Mouse (Mus musculus) layer of hippocampus, adult 8-10 months (tissue): ENCODE results near the gene H2-DMb1. TPM values are rescaled to one million over a fixed set of nuclear protein-coding genes. Genes with fewer than 3 reads are reported as not detected.

Experiments used
- DNase-seq, 2 experiments: peaks; one replicate each; pipeline ENCODE4 v3.0.0; 2022; ENCODE audit warnings: low spot score in 2 of 2
- total RNA-seq, 4 experiments: library from RNA; stranded (reverse); gene quantifications; 2 replicates each; pipeline ENCODE4 v1.2.4; 2022

Gene H2-DMb1
- total RNA-seq, 4 experiments from 2014 or later, result 3.4 to 9.7 (median 6.0) TPM

DNA sequence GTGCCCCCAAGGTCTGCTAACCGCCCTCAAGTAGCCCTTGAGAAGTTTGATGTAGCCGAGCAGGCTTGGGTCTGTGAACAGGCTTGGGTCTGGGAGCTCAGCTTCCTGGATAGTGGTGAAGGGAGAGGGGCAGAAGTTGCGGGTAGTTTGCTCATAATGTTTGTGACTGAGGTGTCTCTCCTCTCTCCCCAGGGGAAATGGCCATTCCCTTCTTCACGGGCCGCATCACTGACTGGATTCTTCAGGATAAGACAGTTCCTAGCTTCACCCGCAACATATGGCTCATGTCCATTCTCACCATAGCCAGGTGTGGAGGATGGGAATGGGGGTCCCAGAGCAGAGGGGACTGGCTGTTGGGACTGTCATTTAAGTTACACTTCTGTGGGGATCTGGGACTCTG lies 36.1 kb downstream of the H2-DMb1 start:
- no peak for DNase-seq

DNA sequence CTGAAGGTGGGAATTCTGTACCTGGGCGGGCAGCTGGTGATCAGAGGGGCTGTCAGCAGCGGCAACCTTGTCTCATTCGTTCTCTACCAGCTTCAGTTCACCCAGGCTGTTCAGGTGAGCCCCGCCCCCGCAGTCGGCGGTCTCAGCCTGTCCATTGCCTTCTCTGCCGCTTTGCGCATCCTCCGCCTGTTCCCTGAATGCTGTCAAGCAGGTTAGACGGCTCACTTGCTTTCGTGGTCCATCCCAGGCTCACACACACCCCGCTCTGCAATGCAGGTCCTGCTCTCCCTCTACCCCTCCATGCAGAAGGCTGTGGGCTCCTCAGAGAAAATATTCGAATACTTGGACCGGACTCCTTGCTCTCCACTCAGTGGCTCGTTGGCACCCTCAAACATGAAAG lies 40.0 kb downstream of the H2-DMb1 start:
- DNase-seq, result no peak

DNA sequence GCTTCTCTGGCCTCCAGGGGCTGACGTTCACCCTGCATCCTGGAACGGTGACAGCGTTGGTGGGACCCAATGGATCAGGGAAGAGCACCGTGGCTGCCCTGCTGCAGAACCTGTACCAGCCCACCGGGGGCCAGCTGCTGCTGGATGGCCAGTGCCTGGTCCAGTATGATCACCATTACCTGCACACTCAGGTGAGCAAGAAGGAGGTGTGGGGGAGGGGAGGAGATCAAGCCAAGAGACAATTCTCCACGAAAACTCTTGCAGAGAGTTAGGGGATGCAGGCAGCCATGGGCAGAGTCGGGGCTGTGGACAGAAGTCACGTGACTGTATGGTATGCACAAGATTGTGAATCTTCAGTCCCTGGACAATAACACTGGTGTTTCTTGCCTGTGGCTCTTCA lies 40.6 kb downstream of the H2-DMb1 start:
- no peak for DNase-seq

DNA sequence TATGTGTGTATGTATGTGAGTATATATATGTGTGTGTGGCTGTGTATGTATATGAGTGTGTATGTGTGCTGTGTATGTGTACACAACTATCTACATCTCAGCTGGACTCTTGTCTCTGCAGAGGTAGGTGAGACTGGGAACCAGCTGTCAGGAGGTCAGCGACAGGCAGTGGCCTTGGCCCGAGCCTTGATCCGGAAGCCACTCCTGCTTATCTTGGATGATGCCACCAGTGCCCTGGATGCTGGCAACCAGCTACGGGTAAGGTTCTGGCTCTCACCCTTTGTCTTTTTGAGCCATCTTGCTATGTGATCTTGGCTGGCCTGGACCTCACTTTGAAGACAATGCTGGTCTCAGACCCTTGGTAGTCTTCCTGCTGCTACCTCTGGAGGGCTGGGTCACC lies 41.9 kb downstream of the H2-DMb1 start:
- DNase-seq, result no peak

DNA sequence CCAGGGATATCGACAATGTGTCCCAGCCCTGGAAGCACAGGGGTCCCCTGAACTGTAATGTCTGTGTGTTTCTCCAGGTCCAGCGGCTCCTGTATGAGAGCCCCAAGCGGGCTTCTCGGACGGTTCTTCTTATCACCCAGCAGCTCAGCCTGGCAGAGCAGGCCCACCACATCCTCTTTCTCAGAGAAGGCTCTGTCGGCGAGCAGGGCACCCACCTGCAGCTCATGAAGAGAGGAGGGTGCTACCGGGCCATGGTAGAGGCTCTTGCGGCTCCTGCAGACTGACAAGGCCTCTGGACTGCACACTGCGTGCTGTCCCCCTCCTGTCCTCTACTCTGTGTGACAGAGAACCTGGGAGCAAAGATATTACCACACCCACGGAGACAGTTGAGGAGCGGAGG lies 43.6 kb downstream of the H2-DMb1 start:
- DNase-seq, result no peak

DNA sequence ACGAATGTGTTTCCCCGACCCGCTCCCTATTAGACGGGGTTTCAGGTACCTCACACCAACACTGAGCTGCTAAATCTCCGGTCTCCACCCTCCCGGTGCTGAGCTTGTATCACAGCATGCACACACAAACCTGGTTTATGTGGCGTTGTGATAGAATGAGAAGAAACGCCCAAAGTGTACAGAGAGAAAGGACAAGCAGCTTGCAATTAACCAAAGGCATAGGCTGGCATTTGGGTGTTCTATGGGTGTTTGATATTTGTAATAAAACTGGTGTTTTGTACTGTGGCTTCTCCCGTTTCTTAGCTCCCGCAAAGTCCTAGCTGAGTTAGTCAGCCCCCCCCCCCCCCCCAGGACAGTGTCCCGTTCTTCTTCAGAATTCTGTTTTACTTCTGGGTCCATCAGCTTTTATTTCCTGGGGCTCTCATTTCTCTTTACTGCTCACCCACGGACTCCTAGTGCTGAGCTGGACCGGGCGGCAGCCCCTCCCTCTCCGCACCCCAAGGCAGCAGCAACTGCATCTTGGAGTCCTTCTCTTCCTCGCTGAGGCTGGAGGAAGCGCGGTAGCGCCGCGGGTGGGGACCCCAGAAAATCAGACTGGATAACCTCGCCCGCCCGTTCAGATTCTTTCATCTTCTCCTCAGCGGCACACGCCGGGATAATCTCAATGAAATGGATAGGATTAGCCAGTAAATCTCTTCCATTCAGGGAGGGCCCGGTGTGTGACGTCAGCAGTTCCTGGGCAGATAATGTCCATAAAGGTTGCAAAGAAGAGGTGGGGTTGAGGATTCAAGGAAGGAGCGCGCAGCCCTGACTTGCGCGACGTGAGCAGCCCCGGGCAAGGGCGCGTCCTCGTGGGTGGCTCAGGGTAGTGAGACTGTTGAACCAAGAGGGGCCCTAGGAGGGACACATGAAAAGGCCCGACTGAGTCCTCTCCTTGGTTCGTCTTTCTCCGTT lies 44.3 kb downstream of the H2-DMb1 start, which contains the start of gene Psmb8:
TSS of gene Psmb8 (plus strand) at position 781 of the 954 bp plus-strand sequence.
- DNase-seq, result peak; percentile 82 to 83

DNA sequence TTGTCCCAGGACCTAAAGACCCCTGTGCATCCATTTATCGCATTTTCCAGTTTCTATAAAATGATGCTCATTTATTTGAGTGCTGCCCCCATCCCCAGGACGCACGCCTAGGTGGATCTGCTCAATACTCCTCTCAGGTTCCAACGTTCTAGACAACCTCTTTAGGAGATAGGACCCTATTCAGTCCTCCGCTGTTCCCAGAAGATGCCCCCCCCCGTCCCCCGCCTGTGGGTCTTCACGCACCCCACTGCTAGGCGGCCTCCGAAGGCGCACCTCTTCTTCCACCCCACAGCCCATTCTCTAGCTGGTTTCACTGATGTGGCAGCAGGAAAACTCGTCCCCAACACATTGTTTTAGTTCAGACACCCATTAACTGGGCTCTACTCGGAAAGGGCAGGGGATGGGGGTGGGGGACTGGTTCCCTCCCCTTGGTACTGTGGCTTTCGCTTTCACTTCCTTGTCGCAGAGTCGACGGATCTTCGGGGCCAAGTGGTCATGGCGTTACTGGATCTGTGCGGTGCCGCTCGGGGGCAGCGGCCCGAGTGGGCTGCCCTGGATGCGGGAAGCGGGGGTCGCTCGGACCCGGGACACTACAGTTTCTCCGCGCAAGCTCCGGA lies 45.1 kb downstream of the H2-DMb1 start:
- DNase-seq, result no peak

DNA sequence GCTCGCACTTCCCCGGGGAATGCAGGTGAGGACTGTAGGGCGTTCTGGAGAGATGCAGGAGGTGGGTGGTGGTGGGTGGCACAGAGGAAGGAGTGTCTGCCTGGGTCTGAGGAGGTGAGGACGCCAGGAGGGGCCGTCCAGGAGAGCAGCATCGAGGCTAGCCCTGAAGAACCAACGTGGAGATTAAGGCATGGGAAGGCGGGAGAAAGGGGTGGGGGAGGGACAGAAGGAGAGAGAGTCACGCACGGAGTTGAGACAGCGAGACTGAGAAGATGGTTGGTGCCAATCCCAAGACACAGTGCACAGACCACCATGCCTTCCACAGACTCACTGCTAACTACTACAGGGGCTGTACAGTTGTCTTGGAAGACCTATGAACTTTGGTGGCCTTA lies 45.6 kb downstream of the H2-DMb1 start:
- DNase-seq, result no peak

DNA sequence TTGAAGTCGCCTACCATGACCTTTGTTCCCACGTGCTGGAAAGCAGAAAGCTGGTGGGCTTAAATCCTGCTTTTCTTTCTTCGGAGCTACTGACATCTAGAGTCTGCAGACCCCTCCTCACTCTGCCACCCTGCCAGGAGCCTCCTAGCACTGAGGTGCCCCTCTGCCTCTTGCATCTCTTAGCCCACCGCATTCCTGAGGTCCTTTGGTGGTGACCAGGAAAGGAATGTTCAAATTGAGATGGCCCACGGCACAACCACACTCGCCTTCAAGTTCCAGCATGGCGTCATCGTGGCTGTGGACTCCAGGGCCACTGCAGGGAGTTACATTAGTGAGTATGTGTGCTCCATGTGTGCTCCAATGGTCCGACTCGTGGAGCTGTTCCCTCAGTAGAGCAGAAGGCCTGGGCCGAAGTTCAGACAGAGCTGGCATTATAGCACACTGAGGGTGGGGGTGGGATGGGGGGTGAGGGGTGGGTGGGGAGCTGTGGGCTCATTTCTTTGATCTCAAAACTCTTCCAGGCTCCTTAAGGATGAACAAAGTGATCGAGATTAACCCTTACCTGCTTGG lies 46.3 kb downstream of the H2-DMb1 start:
- no peak for DNase-seq

DNA sequence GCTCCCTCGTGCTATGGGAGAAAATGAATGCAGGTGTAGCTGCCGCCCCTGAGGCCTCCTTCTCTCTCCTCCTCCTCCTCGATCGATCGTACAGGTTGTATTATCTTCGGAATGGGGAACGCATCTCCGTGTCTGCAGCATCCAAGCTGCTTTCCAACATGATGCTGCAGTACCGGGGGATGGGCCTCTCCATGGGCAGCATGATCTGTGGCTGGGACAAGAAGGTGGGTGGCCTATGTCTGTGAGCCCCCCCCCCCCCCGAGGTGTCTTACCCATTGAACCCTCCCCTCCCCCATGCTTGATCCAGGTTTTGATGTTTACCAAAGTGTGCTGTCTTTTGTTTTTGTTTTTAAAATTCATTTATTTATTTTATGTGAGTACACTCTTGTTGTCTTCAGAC lies 47.2 kb downstream of the H2-DMb1 start:
- DNase-seq, result no peak

DNA sequence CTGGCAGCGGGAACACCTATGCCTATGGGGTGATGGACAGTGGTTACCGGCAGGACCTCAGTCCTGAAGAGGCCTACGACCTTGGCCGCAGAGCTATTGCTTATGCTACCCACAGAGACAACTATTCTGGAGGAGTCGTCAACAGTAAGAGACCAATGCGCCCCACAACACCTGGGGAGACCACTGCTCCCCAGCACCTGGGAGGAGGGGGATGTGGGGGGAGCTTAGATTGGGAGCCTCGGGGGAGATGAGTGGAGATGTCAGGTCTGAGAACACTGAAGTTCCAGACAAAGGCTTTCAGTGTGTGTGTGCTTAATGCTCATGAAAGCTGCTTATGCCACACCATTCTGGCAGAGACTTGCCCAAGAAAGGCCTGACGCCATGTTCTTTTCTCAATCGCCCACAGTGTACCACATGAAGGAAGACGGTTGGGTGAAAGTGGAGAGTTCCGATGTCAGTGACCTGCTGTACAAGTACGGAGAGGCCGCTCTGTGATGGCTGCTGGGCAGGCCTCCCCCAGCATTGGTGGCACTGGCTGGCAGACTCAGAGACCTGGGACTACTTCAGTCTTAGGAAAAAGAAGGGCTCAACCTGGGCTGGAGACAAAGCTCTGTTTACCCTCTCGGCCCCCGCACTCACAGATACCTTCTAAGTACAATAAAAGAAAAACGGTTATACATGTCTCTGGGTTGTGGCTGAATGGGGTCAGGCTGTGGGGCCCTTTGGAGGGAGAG lies 48.1 kb downstream of the H2-DMb1 start:
- no peak for DNase-seq

DNA sequence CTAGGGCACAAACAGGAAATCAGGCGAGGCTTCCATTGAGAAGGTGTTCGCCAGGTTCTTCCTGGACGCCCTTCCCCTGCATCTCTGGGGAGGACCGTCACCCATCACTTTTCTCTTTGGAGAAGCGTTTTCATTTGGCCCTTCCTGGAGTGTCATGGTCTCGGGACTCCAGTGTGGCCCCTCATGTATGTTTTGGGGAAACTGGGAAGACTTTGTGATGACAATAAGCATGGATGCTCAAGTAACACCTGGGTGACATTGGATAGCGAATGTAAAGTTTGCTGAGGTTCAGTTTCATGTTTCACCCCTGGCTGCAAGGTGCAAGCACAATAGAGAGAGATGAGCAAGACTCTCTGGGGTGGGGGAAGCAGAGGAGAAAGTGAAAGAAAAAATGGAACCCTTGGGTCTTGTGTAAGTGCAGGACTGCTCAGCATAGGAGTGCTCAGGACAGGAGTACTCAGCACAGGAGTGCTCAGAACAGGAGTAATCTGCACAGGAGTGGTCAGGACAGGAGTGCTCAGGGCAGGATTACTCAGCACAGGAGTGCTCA lies 48.7 kb downstream of the H2-DMb1 start:
- no peak for DNase-seq

DNA sequence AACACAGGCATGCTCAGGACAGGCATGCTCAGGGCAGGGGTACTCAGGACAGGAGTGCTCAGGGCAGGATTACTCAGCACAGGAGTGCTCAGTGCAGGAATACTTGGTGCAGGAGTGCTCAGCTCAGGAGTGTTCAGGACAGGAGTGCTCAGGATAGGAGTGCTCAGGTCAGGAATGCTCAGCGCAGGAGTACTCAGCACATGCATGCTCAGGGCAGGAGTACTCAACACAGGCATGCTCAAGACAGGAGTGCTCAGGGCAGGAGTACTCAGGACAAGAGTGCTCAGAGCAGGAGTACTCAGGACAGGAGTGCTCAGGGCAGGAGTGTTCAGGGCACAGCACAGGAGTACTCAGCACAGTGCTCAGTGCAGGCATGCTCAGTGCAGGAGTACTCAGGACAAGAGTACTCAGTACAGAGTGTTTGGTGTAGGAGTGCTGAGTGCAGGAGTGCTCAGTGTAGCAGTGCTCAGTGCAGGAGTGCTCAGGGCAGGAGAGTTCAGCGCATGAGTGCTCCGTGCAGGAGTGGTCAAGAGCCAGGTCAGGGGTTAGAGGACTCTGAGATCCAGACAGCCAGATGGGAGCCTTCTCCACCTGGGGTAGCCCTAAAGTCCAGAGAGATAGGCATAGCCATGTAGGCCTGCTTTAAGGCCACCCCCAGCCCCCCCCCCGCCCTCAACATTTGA lies 50.0 kb downstream of the H2-DMb1 start:
- DNase-seq, result no peak

DNA sequence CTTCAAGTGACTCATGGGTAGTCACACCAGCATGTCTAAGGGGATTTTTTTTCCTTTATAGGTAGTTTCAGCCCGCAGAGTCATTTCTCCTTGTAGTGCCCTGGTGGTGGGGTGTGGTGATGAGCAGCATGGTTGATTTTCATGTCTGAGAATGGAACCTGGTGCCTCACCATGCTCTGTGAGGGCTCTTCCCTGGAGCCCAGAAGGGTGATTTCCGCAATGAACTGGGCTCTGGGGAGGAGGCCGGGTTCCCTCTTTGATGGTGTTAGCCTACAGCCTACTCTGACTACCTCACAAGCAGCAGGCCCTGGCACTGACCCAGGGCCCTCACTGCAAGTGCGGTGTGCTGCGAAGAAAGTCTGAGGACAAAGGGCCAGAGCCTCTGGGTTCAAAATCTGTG lies 50.6 kb downstream of the H2-DMb1 start, which contains the start of gene Tap2:
TSS of gene Tap2 (plus strand) at position 84 of the 400 bp plus-strand sequence.
- DNase-seq, result no peak

DNA sequence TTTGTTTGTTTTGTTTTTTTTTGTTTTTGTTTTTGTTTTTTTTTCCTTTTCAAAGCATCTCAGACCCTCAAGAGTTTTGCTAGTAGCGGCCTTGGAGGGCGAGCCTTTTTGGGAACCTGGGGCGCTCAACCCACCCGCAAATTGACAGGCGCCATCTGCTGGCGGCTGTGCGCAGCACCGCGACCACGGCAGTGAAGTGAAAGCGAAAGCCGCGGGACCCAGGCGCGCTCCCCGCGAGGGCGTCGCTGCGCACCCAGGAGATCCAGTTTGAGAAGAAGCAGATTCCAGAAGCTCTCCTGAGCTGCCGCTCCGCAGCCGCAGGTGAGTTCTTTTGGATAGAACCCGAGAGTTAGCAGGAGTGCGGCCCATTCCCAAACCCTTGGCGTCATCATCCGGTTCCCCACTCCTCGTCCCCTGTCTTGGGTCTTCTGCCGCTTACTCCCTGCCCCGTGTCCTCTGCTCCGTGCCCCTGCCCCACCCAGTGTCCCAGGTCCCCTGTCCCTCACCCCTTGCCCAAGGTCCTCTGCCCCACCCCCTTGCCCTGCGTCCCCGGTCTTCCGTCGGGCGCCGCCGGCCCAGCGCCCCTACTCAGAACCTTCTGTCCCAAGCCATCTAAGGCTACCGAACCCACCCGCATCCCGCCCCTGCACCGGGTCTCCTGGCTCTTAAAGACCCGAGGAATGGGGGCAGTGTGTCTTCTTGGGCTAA lies 51.6 kb downstream of the H2-DMb1 start:
- peak; percentile 60 to 85 for DNase-seq

DNA sequence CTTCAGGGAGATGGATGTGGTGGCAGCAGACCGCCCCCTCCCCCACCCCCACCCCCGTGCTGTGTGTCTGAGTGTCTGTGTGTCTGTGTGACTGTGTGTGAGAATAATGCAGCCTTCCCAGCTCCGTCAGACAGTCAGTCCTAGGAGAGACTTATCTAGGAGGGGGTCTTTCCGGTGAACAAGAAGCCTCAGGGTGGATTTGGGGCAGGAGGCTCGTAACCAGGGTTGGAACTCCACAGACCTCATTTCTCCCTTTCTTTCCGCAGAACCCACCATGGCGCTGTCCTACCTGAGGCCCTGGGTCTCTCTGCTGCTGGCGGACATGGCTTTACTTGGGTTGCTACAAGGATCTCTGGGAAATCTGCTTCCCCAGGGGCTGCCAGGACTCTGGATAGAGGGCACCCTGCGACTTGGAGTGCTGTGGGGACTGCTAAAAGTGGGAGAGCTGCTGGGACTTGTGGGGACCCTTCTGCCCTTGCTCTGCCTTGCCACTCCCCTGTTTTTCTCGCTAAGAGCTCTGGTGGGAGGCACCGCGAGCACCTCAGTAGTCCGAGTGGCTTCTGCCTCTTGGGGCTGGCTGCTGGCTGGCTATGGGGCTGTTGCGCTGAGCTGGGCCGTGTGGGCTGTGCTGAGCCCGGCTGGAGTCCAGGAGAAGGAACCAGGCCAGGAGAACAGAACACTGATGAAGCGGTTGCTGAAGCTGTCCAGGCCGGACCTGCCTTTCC lies 52.3 kb downstream of the H2-DMb1 start:
- no peak for DNase-seq

DNA sequence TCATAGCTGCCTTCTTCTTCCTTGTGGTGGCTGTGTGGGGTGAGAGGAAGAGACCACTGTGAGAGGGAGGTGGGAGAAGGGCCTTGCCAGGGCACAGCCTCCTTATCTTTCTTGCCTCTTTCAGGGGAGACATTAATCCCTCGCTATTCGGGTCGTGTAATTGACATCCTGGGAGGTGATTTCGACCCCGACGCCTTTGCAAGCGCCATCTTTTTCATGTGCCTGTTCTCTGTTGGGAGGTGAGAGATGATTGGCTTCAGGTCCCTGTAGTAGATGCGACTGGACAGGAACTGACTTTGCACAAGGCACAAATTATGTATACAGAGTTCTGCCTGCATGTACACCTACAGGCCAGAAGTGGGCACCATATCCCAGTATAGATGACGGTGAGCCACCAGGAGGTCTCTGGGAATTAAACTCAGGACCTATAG lies 52.9 kb downstream of the H2-DMb1 start:
- no peak for DNase-seq

DNA sequence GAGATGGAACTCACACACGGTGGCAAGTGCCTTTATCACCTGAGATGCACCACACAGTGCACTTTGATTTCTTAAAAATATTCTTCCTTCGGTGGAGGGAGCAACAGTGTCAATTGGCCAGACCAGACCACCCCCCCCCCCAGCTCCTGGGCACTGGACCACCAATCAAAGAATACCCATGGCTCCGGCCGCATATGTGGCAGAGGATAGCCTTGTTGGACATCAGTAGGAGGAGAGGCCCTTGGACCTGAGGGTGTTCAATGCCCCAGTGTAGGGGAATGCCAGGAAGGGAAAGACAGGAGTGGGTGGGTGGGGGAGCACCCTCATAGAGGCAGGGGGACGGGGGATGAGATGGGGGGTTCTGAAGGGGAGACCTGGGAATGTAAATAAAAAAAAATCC lies 53.9 kb downstream of the H2-DMb1 start:
- DNase-seq, result no peak

DNA sequence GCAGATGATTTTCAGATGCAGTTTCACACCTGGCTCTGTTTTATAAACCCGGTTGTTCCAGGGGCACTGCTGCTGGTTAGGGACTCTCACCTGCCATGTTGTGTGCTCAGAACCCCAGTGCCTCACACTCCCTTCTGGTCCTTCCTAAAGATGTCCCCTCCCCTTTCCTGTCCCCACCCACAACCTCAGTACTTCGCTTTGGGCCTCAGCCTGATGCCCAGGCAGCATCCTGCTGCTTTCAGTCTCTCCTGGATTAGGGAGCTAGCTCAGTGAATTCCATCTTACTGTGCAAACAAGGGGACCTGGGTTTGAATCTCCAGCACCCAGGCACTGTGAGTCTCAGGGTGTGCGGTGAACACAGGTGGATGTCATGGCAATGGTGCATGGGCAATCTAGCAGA lies 54.6 kb downstream of the H2-DMb1 start:
- DNase-seq, result no peak
